In genomic region chr10:18844441-18845286, GRCm38 (mm10) we compare ENCODE assay signal across 8 mouse cellular contexts. TPM values are rescaled to one million over a fixed set of nuclear protein-coding genes. Genes with fewer than 3 reads are reported as not detected.
DNase-seq lines count a peak whose midpoint lies in the region; ATAC-seq lines count a peak whose summit lies in the region.

Perp (plus strand) TSS chr10:18845020.

- H3K4me2 ChIP-seq in heart, embryonic 14.5 days (ENCODE audit: low read length): peak within 1 kb of the TSS; percentile 84
- peak within 1 kb of the TSS; percentile 93 for H3K4me2 ChIP-seq in kidney, embryonic 15.5 days
- peak within 1 kb of the TSS; percentile 78 for H3K4me2 ChIP-seq in lung, embryonic 16.5 days (ENCODE audit: low read depth, low read length)

- H3K36me3 ChIP-seq in heart, embryonic 14.5 days (ENCODE audit: control insufficient read depth, insufficient read depth, low read length): no peaks in the 10 kb centered on the region
- H3K36me3 ChIP-seq in kidney, embryonic 15.5 days: no peaks in the 10 kb centered on the region
- H3K36me3 ChIP-seq in lung, embryonic 16.5 days (ENCODE audit: control insufficient read depth, insufficient read depth, low read length): no peaks in the 10 kb centered on the region

- H3K9ac ChIP-seq in heart, embryonic 14.5 days (ENCODE audit: low read length): peak within 1 kb of the TSS; percentile 89
- peak within 1 kb of the TSS; percentile 49 for H3K9ac ChIP-seq in kidney, embryonic 15.5 days
- H3K9ac ChIP-seq in lung, embryonic 16.5 days (ENCODE audit: low read length): peak within 1 kb of the TSS; percentile 70

- peak; percentile 83 for ATAC-seq in heart, embryonic 14.5 days (ENCODE audit: insufficient number of reproducible peaks, insufficient read depth, low FRiP score, low read depth)
- peak; percentile 97 for ATAC-seq in kidney, embryonic 15.5 days (replicated peaks; ENCODE audit: low FRiP score)
- ATAC-seq in lung, embryonic 16.5 days (ENCODE audit: low read depth): peak; percentile 96

- 4% methylated on average over 45 of the region's 54 CpGs for WGBS in heart, embryonic 14.5 days
- WGBS in kidney, embryonic 15.5 days: 2% methylated on average over 54 of the region's 54 CpGs
- 2% methylated on average over 49 of the region's 54 CpGs for WGBS in lung, embryonic 16.5 days

- peak within 1 kb of the TSS; percentile 59 to 78 for H3K4me3 ChIP-seq in heart, embryonic 14.5 days (ENCODE audit: control insufficient read depth in 1 of 2, insufficient read depth in 1 of 2, low read depth in 1 of 2, low read length in 2 of 2)
- H3K4me3 ChIP-seq in kidney, embryonic 15.5 days (replicated peaks): peak within 1 kb of the TSS; percentile 58
- peak within 1 kb of the TSS; percentile 57 for H3K4me3 ChIP-seq in lung, embryonic 16.5 days (ENCODE audit: low read length)

- no peaks in the 10 kb centered on the region for H3K9me3 ChIP-seq in heart, embryonic 14.5 days (ENCODE audit: control insufficient read depth, low read length)
- no peaks in the 10 kb centered on the region for H3K9me3 ChIP-seq in kidney, embryonic 15.5 days (replicated peaks)
- no peaks in the 10 kb centered on the region for H3K9me3 ChIP-seq in lung, embryonic 16.5 days (ENCODE audit: control insufficient read depth, low read length)

- peaks cover 3% of the 10 kb centered on the region; the same call in 1 of the 2 replicates for H3K27me3 ChIP-seq in heart, embryonic 14.5 days (ENCODE audit: control insufficient read depth, insufficient read depth, low read length)
- peaks cover 57% of the 10 kb centered on the region for H3K27me3 ChIP-seq in kidney, embryonic 15.5 days
- H3K27me3 ChIP-seq in lung, embryonic 16.5 days (ENCODE audit: control insufficient read depth, insufficient read depth, low read depth, low read length): peaks cover 8% of the 10 kb centered on the region

- H3K27ac ChIP-seq in heart, embryonic 14.5 days (replicated peaks in 1 of 2; ENCODE audit: control insufficient read depth in 1 of 2, insufficient read depth in 1 of 2, low read depth in 2 of 2, low read length in 2 of 2): peak within 1 kb of the TSS; percentile 68 to 89
- H3K27ac ChIP-seq in kidney, embryonic 15.5 days: peak within 1 kb of the TSS; percentile 27; the same call in 1 of the 2 replicates
- peak within 1 kb of the TSS; percentile 78 for H3K27ac ChIP-seq in lung, embryonic 16.5 days (ENCODE audit: low read length)

- peak; percentile 46 to 55 for DNase-seq in B cell, adult 2 months
- peak; percentile 59 for DNase-seq in adrenal gland, adult 2 months
- DNase-seq in embryo, embryonic 11 days: peak; percentile 68
- peak; percentile 34 for DNase-seq in ovary, adult 18-20 months (ENCODE audit: low spot score)
- peak; percentile 74 for DNase-seq in urinary bladder, postnatal 25 days (ENCODE audit: low spot score)

- H3K4me1 ChIP-seq in heart, embryonic 14.5 days (ENCODE audit: control insufficient read depth in 2 of 2, insufficient read depth in 2 of 2, low read length in 2 of 2): peaks cover 4 to 22% of the 10 kb centered on the region in 2 experiments; a peak in 3 of 4 replicates
- peaks cover 10% of the 10 kb centered on the region for H3K4me1 ChIP-seq in kidney, embryonic 15.5 days
- peaks cover 3% of the 10 kb centered on the region; the same call in 1 of the 2 replicates for H3K4me1 ChIP-seq in lung, embryonic 16.5 days (replicated peaks; ENCODE audit: control insufficient read depth, insufficient read depth, low read length)

RNA-seq across cellular contexts. Expression of gene Perp, which starts in this region (rescaled TPM):
- total RNA-seq in adrenal gland, adult 2 months (2021): 1 to 10 TPM; 3.0 to 3.6 TPM
- polyA plus RNA-seq in adrenal gland, adult 2 months (2012; rRNA removed): 6.0 and 8.0 TPM in 2 replicates
- 162 and 170 TPM in 2 replicates for polyA plus RNA-seq in heart, embryonic 14.5 days (2014; fragmentation: Nextera tagmentation; extraction: Ambion mirVana)
- polyA plus RNA-seq in kidney, embryonic 15.5 days (2015; fragmentation: Nextera tagmentation; extraction: Ambion mirVana): 17.0 and 18.1 TPM in 2 replicates
- 51.9 and 53.4 TPM in 2 replicates for polyA plus RNA-seq in lung, embryonic 16.5 days (2015; fragmentation: Nextera tagmentation; extraction: Ambion mirVana)

Comparison
In these comparisons a context has a peak if more than half of its experiments do, and no peak if none do; other contexts are left out.
1. Peak in every context shown above with its lines: DNase-seq, ATAC-seq, H3K4me3 ChIP-seq and H3K27ac ChIP-seq.
2. H3K27ac ChIP-seq: peak in every context shown above with its lines; median percentile 78 in heart, embryonic 14.5 days; 78 in lung, embryonic 16.5 days; 27 in kidney, embryonic 15.5 days.